Mouse (Mus musculus) bone marrow macrophage, adult 2 months (primary cell): ENCODE results near the gene Acot7. TPM values are rescaled to one million over a fixed set of nuclear protein-coding genes. Genes with fewer than 3 reads are reported as not detected.
A peak's percentile ranks its signal among the peaks of the same experiment; 100 is the strongest.

Experiments used
- H3K27ac ChIP-seq: 2 replicates; pipeline ENCODE4 v1.5.1; 2012; ENCODE audit warnings: low read depth, low read length; ENCODE audit not compliant: insufficient read depth
- H3K4me1 ChIP-seq: 2 replicates; pipeline ENCODE4 v1.6.1; 2012; ENCODE audit warnings: low read length; ENCODE audit not compliant: control insufficient read depth, insufficient read depth
- H3K4me3 ChIP-seq: 2 replicates; pipeline ENCODE4 v1.5.1; 2012; ENCODE audit warnings: mild to moderate bottlenecking, low read length, moderate library complexity; ENCODE audit not compliant: insufficient read depth
- CTCF ChIP-seq: IDR thresholded peaks from 2 replicates; pipeline ENCODE4 v1.5.1; 2012; ENCODE audit warnings: low read depth, mild to moderate bottlenecking, low read length, moderate library complexity
- POLR2A ChIP-seq: IDR thresholded peaks from 2 replicates; pipeline ENCODE4 v1.6.1; 2012; ENCODE audit warnings: mild to moderate bottlenecking, low read depth, low read length, borderline replicate concordance
- polyA plus RNA-seq: library from polyadenylated mRNA; stranded (reverse); fragments of >200 nt; gene quantifications from 2 replicates; pipeline ENCODE4 v1.2.4, GENCODE M21; 2012; ENCODE audit not compliant: missing spikeins, insufficient read depth, insufficient read length

The Acot7 gene
- polyA plus RNA-seq, 1 experiment = 46.2 TPM

DNA sequence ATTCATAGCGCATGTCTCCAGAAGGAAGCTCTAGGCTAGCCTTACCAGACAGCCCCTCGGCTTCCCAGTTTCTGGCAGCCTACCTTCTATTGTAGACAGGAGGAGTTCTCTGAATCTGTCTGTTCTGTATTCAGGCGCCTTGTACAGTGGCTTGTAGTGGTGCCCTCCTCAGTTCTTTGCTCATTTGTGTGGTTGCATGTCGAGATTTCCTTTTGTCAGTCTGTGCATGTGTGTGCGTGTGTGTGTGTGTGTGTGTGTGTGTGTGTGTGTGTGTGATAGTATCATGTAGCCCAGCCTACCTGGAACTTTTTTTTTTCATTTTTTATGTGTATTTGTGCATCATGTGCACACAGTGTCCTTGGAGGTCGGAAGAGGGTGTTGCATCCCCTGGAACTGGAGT is 11.1 kb downstream of the Acot7 start:
- H3K4me1 ChIP-seq = peaks cover 73% of the 10 kb centered on the region
- no peak overlapping the region for H3K4me3 ChIP-seq
- H3K27ac ChIP-seq = peak overlapping the region; percentile 93
- no peak for TF ChIP-seq POLR2A
- no peak for TF ChIP-seq CTCF

DNA sequence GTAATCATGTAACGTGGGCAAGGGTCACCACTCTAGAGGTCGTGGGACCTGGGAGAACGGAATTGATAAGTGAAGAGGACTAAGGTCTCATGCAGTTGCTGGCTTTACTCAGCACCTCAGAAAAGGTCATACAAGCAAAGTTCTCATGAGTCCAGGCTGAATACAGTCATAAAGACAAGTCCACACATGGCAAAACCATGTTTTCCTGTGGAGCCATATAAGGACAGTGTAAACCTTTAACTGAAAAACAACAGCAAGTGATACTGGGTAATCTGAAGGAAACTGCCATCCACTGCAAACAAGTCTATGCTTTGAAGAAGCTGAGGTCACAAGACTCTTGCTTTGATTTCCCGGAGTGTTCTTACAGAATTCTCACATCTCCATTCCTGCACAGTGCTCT is 11.8 kb downstream of the Acot7 start:
- Histone ChIP-seq H3K4me1 (peaks cover 77% of the 10 kb centered on the region), H3K4me3 (peak overlapping the region; percentile 20; the same call in 1 of the 2 replicates), H3K27ac (peak overlapping the region; percentile 93)
- no peak for TF ChIP-seq CTCF
- no peak for TF ChIP-seq POLR2A

DNA sequence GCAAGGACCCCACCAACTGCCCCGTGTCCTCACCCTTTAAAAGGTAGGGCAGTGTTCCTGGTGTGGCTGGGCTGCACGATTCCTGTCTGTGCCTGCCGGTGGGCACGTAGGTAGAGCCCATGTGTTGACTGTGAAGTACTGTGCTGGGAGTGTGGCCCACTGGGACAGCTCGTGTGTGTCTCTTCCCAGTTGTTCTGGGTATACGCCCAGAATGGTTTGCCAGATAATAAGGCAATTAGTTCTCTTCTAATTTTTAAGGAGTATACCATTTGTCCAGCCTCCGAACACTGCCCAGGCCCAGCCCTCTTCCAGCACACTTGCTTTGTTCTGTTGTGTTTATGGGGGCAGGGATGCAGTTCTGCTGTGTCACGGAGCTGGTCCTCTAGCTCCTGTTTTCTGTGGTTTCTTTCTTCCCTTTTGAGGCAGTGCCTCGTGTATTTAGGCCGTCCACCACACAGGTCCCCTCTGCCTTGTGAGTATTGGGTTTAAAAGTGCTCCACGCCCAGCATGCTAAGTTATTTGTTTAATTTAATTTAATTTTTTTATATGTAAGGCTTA is 12.2 kb downstream of the Acot7 start:
- TF ChIP-seq POLR2A (no peak), CTCF (no peak)
- Histone ChIP-seq H3K4me1 (peaks cover 79% of the 10 kb centered on the region), H3K4me3 (peak overlapping the region; percentile 20; the same call in 1 of the 2 replicates), H3K27ac (peak overlapping the region; percentile 93)

DNA sequence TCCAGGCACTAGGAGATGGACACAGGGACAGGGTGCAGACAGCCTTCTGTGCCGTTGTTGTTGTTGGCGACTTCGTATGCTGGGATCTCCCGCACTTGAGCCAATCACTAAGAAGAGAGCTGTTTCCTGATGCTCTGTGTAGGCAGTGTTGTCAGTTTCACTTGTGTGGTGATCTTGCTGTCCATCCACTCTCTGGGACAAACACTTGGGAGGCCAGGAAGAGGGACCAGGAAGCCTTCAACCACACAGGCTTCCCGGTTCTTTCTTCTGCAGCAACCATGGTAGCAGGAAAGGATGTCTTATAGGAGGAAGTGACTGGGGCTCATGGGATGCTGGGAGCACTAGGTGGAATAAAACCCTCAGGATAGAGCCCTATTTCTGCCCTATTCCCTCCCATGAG is 12.8 kb downstream of the Acot7 start:
- no peak for TF ChIP-seq POLR2A
- no peak for TF ChIP-seq CTCF
- H3K27ac ChIP-seq = peak overlapping the region; percentile 93
- peak overlapping the region; percentile 14 for H3K4me3 ChIP-seq
- peaks cover 75% of the 10 kb centered on the region for H3K4me1 ChIP-seq

DNA sequence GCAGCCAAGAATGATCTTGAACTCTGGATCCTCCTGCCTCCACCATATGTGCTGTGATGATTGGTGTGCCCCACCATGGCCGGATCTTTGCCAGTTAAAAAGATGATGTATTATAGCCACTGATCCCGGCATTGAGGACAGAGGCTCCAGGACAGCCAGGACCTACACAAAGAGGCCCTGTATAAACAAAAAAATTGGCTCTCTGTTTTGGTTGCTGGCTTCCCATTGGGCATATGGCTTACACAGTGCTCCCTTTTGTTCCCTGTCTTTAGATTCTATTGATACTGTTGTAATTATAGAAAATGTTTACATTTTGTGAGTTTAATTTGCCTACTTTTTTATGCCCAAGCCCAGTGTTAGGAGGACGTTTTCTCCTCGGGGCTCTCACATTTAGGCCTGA is 14.6 kb downstream of the Acot7 start:
- H3K27ac ChIP-seq = no peak overlapping the region
- H3K4me1 ChIP-seq = peaks cover 59% of the 10 kb centered on the region
- no peak overlapping the region for H3K4me3 ChIP-seq
- TF ChIP-seq POLR2A (no peak), CTCF (no peak)

DNA sequence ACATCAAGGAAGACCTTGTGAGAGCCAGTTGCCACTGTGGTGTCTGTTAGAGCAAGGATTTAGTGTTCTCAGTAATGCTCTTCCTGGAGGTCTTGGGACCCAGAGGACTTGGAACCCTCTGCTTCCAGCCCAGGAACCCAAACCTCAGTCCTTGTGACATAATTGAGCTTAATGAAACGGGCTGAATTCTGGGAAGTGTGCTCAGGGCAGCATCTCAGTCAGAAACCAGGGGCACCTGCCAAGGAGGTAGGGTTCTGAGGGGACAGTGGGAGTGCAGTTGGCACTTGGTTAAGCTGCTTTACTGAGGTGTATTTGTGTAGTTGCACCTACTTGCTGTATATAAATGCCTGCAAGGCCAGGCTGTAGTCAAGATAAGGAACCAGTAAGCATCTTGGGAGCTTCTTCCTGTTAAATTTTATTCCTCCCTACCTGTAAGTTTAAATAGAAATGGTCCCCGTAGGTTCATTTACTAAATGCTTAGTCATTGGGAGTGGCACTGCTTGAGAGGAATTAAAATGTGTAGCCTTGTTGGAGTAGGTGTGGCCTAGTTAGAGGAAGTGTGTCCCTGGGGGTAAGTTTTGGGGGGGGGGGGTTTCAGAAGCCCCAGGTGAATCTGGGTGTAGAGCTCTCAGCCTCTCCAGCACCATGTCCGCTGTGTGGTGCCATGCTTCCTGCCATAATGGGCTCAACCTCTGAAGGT is 16.7 kb downstream of the Acot7 start:
- no peak for TF ChIP-seq CTCF
- TF ChIP-seq POLR2A = no peak
- H3K27ac ChIP-seq = no peak overlapping the region
- no peak overlapping the region for H3K4me3 ChIP-seq
- H3K4me1 ChIP-seq = peaks cover 49% of the 10 kb centered on the region

DNA sequence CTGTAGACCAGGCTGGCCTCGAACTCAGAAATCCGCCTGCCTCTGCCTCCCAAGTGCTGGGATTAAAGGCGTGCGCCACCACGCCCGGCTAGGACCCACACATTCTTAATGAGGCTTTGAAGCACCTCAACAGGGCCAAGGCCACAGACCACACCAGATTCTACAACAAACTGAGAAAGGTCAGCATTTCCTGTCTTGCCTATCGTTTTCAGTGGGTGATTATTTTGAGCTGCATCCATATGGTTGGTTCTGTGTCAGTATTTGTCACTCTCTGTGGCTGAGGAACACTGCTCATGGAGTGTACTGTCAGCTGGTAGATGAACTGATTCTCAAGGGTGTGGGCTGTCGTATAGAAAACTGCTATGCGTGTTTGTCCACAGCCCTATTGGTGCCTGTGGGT is 18.3 kb downstream of the Acot7 start:
- TF ChIP-seq CTCF = no peak
- no peak for TF ChIP-seq POLR2A
- Histone ChIP-seq H3K4me3 (no peak overlapping the region), H3K4me1 (peaks cover 47% of the 10 kb centered on the region), H3K27ac (no peak overlapping the region)

DNA sequence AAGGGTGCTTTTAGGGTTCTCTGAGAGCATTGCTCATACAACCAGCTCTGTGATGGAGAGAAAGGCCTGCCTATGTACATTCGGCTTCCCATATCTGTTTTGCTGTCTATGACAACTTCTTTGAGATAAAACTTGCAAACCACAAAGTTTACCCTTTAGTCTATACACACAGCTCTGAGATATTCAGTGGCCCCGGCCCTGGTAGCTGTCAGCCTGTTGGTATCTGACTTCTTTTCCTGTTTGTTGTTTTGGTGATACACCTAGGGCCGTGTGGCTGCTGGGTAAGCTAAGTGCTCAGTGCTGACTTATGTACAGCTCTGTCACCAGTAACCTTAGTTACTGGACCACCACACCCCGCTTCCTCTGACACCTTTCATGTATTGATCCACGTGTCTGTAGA is 19.6 kb downstream of the Acot7 start:
- H3K4me3 ChIP-seq = no peak overlapping the region
- H3K4me1 ChIP-seq = peaks cover 44% of the 10 kb centered on the region
- no peak overlapping the region for H3K27ac ChIP-seq
- TF ChIP-seq POLR2A = no peak
- no peak for TF ChIP-seq CTCF

DNA sequence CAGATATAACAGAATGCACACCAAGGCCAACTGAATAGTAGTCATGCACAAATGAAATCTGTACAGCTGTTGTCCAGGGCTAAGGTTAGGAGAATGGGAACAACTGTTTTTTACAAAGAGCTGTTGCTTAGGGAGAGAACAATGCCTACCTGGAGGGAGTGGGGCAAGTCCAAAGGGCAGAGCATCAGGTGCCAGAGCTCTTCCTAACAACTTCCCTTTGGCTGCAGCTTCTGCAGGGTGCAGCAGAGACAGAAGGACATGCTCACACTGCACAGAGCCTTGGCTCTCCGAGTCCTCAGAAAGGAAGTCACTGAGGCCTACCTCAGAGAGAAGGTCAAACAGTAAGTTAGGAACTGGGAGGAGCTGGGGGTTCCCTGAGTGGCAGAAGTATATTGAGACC is 21.7 kb downstream of the Acot7 start:
- Histone ChIP-seq H3K4me1 (peaks cover 35% of the 10 kb centered on the region), H3K4me3 (no peak overlapping the region)
- TF ChIP-seq CTCF (no peak), POLR2A (no peak)

DNA sequence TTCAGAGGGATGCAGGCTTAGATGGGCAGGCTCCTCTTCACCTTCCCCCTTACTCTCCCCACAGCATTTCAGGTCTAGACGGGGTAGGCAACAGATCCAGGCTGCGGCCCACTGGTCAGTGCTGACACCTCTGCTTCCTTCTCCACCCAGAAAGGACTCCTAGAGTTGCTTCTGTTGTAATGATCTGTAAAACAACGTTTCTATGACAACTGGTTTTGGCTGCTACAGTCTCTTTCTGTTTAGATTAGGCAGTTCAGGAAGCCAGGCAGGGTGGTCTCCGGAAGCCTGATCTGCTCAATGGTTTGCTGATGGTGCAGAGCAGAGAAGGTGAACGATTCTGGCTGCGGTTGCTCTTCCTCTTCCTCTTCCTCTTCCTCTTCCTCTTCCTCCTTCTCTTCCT is 23.6 kb downstream of the Acot7 start:
- H3K4me3 ChIP-seq = no peak overlapping the region
- no peak overlapping the region for H3K27ac ChIP-seq
- TF ChIP-seq POLR2A = no peak
- H3K4me1 ChIP-seq = peaks cover 31% of the 10 kb centered on the region

More for the DNA sequence above, 21.7 kb downstream of the Acot7 start:
- no peak overlapping the region for H3K27ac ChIP-seq
